Mouse (Mus musculus) intestine, embryonic 14.5 days (tissue): ENCODE data around the gene B4galt5. TPM values are rescaled to one million over a fixed set of nuclear protein-coding genes. Genes with fewer than 3 reads are reported as not detected.

Experiments used
- polyA plus RNA-seq: library from polyadenylated mRNA; unstranded; fragments of >200 nt; fragmentation: Nextera tagmentation; extraction: Ambion mirVana; gene quantifications from 2 replicates; pipeline ENCODE4 v1.2.1, GENCODE M21; 2014

Gene B4galt5
- polyA plus RNA-seq, 1 experiment from 2014 or later: 10.6 TPM

Other genes with a start within 250 kb of the B4galt5 start
- 1.8 and 1.9 TPM in 2 replicates for gene Kcnb1, start 159.0 kb downstream of the B4galt5 start, polyA plus RNA-seq
- 15.1 and 17.3 TPM in 2 replicates for gene Ptgis, start 108.6 kb downstream of the B4galt5 start, polyA plus RNA-seq
- gene Slc9a8, start 72.5 kb upstream of the B4galt5 start, polyA plus RNA-seq: 21.0 and 23.2 TPM in 2 replicates
- gene Rnf114, start 143.5 kb upstream of the B4galt5 start, polyA plus RNA-seq: 82.8 and 85.0 TPM in 2 replicates
- 13.9 and 15.1 TPM in 2 replicates for gene Spata2, start 143.7 kb upstream of the B4galt5 start, polyA plus RNA-seq
- 17.4 and 19.2 TPM in 2 replicates for gene Snai1, start 189.0 kb upstream of the B4galt5 start, polyA plus RNA-seq